Mouse (Mus musculus): Measurements from ENCODE around the gene Gca.

The Gca gene

DNA sequence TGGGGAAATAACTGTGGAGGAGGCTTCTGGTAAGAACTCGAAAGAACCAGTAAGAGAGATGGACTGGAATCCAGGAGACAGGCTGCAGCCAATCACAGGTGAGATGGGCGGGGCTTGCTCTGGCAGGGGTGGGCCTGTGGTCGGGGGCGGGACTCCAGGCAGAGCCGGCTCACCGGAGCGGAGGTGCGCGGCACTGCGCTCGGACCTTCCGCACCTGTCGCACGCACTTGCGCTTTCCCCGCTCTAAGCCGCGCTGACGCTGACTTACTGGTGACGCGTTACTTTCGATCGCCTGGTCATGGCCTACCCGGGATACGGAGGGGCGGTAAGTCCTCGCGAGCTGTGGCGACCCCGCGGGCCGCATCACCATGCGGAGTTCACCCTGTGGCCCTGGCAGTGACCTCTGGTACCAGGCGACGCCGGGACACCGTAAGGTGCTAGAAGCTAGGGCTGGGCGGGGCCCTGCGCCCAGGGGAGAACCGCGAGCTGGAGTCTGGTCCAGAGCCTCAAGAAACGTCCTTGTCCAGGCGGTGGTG lies at the start of gene Gca:
Gene Gca (plus strand): TSS at position 151 of the 536 bp plus-strand sequence.
- DNase-seq (ENCODE audit: low spot score) = peak; percentile 85

DNA sequence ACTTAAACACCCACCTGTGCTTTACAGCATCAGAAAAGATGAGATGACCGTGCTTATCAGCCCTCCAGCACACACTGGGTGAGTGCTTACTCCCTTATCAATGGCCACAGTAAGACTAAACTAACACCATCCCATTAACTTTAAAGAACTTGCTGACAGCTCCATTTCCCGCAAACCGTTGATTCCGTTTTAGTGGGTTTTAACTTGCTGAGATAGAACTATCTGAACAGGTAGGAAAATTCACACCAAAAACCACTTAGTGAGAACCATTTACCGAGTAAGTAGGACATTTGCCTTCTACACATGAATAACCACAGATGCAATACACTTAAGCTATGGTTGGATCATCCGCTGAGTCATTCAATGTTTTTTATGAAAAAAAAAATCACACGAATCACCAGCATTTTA lies 45.1 kb upstream of the Gca start:
- DNase-seq (ENCODE audit: low spot score) = no peak

DNA sequence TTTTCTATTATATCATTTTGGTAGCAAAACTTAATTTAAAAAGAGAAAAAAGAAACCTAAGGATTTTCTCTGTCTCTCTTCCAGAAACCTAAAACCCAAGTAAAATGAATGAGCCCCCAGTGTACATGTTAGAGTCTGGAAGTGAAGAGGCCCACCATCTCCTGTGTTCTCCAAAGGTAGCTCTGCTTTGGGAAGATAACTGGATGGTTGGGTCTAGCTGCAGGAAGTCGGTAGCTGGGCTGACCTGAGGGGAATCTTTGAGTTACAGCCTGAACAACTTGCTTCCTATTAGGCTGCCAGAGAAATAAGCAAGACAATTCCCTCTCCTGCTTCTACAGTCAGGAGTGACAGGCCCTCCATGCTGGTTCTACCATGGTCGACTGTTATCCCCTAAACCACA lies 44.4 kb upstream of the Gca start:
- DNase-seq (ENCODE audit: low spot score) = no peak

DNA sequence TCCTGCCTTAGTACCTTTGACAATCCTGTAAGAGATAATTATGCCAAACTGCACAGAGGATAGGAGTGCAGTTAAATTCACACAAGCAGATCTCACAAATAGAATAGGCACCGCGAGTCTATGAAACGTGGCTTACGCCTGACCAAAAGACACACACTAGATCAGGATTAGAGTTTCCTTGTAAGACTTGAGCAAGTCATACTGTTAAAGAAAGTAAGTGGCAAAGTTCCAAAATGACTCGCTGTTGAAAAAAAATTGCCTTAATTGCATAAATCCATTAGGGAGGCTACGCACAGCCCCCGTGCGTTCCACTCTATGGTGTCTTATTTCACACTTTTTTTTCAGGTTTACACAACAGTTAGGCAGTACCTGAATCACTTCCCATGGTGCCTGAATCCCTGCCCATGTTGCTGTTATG lies 41.1 kb upstream of the Gca start:
- DNase-seq (ENCODE audit: low spot score) = no peak

DNA sequence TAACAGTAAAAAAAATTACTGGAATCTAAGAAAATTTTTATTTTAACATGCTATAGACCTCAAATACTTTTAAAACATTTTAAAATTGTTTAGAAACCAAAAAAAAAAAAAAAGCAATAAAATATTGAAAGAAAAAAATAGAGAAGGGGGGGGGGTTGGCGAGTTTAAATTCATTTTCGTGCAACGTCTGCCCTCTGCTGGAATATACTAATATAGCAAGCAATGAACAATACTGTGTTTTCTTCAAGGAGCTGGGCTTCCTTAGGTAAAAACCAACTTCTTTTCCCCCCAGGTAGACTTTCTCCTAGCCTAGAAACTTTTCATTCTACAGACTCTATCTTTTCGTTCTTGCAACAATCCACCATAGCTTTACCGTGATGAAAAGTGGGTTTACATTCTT lies 36.4 kb upstream of the Gca start:
- peak; percentile 21 for DNase-seq (ENCODE audit: low spot score)

DNA sequence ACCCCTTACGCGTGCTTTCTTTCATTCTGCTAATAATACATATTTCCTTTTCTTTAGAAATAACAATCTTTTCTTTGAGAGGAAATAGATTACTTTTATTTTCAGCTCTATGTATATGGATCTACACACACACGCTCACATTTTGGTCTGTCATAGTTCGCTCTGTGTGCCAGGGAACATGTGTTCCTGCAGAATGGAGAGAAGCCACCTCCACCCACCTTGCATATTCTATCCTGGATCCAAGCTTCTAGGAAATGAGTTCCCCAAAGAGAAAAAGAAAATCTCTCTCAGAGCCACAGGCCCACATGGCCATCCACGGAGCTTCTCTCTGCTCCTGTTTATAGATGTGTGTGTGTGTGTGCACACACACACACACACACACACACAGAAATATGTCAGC lies 35.7 kb upstream of the Gca start:
- no peak for DNase-seq (ENCODE audit: low spot score)

DNA sequence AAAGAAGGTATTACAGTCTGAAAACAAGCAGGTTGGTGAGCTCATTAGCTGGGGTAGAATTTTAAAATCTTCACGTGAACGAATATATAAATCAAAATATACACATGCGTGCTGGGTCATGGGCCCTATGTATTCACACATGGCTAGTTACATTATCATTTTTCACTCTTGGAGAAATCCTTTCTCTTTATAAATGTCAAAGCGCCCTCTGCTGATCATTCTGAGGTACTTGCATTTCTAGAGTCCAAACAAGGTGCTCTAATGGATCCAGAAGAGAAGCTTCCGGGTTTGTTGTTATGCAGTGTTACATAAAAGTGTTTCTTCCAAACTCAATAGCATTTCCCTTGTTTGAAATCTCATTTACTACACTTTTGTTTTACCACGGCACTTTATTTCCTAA lies 33.6 kb upstream of the Gca start:
- DNase-seq (ENCODE audit: low spot score) = peak; percentile 28

DNA sequence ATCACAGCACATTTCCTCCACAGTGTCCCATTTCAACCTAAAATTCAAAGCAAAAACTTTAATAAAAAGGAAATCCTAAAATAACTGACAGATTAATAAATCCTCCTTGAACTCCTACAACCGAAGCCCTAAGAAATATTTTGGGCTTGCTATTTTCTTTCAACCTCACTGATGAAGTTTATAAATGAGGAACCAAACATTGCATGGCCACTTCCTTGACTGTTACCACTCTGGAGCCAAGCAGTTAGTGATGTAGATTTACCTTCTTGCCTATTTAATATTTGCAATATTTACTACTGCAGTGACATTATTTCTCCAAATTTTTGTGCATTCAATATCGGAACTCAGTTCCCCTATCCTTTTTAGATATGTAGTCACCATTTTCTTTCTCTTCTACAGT lies 24.2 kb upstream of the Gca start:
- DNase-seq (ENCODE audit: low spot score) = no peak

DNA sequence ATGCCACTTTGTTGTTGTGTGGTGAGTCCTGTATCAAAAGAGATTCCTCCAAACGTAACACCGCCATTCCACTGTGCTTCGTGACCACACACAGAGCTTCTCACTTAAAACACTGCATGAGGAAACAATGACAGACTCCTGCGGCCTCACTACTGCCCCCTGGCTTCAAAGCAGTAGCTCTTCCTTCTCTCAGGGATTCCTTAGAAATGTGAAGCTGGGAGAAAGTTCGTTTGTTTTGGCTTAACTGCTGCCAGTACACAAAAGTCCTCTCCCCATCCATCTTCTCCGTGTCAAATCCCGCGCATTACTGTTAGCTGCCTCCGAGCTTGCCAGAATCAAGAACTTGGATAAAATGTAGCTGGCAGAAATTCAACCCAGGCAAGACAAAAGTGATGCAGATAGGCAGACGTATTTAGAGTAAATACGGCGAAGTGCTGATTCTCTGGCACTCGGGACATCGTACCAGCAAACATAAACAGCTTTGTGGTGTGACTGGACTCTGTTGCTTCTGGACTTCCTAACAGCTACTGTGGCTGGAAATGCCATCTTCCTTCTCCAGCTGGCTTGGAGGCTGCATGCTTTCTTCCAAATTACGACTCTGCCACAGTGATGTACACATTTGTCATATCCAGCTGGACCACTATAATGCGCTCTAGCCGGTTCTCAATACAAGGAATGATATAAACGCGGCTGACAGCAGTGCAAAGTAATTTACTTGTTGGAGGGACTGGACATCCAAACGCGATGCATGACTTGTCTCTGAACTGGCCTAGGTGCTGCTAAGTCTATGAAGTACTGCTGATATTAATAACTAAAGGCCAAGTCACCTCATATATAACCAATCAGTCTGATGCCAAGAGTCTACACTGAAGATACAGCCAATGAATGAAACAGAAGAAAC lies 20.4 kb upstream of the Gca start:
- DNase-seq (ENCODE audit: low spot score) = peak; percentile 62

DNA sequence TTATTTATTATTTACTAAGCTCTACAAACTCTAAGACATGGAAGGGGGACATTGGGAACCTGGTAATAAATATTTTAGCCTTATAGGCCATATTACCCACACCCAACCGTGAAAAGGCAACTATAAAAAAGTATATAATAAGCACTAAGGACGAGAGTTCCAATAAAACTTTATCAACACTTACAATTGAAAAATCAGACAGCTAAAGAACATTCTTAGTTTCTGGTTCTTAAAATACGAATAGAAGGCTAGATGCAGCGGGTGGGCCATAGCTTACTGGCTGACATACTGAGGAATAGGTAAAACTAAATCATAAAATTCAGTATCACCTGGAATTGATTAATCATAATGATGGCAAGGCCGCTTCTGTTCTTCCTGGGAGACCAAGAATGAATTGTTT lies 19.2 kb upstream of the Gca start:
- no peak for DNase-seq (ENCODE audit: low spot score)

DNA sequence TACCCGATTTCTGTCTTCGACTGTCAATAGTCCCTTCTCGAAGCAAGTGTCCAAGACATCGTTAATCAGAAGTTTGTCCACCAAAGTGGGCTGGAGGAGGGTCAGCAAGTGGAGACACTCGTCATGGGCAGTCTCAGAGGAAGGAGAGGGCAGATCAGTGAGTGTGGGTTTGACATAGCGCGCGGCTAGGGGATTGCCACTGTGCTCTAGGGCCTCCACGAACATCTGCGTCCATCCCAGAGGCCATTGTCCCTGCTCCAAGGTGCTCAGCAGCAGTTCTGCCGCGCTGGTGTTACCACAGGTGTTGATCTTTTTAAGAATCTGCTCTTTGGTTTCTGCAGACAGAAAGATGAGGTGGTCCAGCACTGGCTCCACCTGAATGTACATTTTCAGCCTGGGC lies 18.6 kb upstream of the Gca start:
- DNase-seq (ENCODE audit: low spot score) = no peak

DNA sequence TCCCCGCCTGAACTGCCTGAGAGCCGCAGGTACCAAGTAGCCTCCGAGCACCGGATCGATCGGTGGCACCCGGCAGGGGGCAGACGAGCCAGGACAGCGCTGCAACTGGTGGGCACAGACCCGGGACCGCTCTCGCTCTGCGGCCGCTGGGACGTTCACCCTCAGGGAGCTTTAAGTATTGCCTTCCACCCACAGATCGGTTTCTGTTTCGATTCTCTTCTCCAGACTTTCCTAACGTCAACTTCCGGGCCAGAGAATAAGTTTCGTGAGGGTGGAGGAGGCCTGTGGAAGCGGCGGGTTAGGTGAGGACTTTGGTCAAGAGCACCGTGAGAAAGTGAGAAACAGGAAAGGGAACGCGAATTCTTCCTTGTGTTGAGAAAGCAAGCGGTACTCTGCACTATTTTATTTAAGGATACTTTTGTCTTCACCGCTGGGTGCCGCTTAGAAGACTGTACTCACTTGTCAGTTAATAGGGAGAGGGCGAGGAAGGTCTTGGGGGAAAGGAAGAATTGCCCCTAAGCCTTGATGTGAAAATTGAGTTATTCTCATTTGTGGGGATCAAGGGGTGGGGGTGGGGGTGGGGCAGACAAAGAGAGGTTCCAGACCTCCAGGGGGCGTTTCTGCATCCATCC lies 18.0 kb upstream of the Gca start, which contains the start of gene Ifih1:
Gene Ifih1 (minus strand): TSS at position 242 of the 632 bp plus-strand sequence.
- peak; percentile 83 for DNase-seq (ENCODE audit: low spot score)

DNA sequence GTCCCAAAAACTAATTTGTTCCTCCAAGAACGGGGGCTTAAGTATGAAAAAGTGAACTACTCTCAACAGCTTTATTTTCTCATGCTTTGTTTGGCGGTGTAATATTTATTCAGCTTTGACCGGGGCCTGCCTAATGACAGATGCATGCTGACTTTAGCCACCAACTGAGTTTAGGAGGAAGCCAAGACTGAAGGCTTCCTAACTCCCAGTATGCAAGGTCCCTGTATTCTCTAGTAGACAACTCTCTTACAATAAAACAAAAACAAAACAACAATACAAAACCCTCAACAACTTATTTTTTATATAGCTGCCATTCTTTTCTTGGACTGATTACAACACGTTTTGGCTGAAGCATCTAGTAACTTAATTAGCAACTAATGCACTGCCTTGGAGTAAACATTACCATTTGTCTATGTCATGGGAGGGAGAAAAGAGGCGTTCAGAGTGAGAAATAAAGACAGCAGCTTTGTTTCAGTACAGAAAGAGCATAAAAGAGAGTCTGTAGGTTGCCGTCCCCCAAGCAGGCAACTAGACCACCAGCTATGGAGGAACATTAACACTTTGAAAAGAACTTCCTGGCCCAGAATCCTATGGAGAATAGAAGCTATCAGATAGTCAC lies 17.3 kb upstream of the Gca start:
- no peak for DNase-seq (ENCODE audit: low spot score)

DNA sequence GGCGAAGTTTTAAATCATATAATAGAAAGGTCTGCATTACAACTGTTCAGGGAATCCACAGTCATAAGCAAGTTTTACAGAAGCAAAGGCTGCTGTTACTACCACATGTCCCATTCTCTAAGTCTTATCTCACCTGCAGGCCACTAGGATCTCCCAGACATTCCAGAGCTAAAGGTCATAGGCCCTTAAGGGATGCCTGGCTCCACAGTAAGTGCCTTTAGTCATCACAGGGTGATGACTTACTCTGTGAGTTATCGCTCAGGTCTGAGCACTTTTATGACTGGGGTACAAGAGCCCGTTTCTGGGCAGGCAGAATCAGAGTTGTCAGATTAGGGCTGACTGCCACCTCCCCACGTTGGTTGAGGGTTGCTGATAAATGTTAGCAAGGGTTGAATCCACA lies 12.2 kb upstream of the Gca start:
- no peak for DNase-seq (ENCODE audit: low spot score)

DNA sequence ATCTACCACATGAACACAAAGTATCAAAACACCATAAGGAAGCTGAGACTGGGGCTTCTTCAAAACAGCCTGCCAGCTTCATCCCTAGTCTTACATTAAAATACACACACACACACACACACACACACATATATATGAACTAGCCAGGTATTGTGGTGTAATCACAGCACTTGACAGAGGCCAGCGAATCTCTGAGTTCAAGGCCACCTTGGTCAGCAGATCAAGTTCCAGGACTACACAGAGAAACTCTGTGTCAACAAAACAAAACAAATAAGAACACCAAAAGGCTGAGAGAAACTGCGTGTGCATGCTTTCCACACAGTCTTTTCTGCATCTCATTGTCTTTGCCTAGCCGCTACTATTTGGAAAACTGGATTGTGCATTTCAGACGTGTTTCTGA lies 11.6 kb upstream of the Gca start:
- no peak for DNase-seq (ENCODE audit: low spot score)

DNA sequence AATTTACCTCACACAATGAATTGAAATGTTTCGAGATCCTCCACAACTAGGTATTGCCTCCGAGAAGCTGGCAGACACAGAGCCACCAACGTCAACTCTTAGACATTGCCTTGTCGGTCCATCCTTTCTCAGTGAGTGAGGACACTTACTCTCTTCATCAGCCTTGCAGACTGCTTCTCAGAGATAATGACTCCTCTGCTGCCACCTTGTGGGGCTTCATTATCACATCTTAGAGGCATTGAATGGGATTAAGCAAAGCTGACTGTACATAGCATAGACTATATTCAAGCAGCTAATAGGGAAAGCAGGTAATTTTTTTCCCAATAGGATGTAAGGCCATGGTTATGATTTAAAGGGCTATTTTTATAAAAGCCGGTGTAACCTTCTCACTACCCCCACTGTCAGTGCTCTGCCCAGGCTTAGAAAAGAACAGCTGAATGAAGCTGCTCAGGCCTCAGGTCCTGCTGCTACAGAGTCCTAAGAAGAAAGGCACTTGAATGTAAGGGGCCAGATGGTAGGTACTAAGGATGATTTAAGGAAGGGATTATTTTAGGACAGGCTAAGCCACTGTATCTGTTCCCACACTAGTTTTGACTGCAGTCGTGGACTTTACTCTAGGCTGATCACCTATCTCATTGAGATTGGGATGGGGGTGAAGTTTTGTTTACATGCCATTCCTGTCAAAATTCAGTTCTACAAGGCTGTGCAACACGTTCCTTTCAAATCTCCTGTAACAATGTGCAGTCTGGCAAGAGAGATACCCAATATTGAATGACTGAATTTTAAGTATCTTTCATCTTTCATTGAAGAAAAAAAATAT lies 9.4 kb upstream of the Gca start:
- peak; percentile 63 for DNase-seq (ENCODE audit: low spot score)

DNA sequence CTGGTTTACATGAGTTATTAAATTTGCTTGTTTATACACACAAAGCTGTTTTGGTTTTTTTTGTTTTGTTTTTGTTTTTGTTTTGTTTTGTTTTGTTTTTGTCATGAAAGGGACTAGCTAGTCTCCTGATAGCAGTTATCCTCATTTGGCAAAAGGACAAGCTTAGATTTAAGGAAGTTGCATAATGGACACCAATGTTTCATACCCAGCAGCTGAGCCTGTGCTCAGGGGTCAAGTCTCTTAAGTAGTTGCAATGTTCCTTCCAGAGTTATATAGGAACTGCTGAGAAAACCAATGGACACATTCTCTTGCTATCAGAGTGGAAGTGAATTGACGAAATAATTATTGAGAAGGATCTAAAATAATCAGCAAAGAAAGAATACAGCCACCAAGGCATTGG lies 8.0 kb upstream of the Gca start:
- no peak for DNase-seq (ENCODE audit: low spot score)

DNA sequence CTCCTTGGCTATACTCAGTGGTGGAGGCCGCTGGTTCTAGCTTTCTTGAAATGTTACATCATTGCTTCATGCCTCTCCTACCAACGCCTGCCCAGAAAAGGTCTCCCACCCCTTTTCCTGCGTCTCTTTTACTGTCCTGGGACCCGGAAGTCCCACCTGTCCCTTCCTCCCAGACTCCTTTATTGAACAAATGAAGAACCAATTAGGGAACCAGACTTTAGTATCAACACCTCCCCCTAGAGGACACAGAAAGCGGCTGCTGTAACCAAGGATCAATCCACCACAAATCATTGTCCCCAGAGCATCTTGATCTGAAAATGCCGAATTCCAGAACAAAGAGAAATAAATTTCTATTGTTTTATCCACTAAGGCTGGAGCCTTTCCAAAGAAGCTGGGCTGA lies 3.5 kb upstream of the Gca start:
- DNase-seq (ENCODE audit: low spot score) = no peak

DNA sequence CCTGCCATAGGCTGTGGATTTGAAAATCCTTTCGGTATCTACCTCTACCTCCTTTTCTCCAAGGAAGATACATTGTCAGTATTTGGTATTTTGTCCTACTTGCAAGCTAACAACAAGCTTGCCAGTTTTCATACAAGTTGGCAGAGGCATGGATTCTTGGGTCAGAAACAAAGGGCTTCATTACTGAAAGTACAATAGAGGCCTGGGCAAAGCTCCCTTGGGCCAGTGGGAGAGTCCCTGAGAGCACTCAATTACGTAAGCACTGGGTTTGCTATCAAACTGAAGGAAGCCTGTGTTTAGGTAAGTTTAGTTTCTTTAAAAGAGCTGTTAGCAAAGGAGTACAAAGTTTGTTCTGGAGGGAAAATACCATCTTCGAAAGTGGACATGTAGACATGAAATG lies 1.5 kb upstream of the Gca start:
- no peak for DNase-seq (ENCODE audit: low spot score)

DNA sequence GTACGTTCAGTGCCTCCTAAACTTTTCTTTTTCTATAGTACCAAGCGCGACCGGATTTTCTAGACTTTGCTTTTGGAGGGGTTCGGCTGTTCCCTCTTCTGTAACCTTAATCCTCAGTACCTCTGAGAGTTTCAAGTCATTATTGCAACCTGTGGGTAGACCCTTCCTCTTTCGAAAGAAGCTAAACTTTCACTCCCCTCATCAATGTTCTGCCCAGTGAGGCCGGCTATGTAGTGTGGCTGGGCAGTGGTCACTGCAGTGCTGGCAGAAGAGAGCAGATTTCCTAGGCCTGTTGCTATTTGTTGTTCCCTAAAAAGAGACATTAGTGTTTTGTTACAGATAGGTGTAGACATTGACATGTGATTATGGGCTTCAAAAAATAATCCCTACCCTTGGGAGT lies 754 bp downstream of the Gca start:
- no peak for DNase-seq (ENCODE audit: low spot score)

DNA sequence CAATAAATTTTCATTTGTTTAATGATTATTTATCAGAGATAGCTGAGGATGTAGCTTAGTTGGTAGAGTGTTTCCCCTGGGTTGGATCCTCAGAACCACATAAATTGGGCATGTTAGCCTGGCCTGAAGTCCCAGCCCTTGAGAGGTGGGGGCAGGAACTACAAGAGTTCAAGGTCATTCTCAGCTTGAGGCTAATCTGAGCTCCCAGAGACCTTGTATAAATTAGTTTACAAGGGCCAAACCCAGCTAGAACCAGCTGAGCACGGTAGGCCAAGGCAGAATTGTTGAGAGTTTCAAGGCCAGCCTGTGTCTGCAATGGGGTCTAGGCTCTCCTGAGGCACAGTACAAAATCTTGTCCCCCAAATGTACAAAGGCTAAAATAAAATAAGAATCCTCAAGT lies 1.5 kb downstream of the Gca start:
- no peak for DNase-seq (ENCODE audit: low spot score)

DNA sequence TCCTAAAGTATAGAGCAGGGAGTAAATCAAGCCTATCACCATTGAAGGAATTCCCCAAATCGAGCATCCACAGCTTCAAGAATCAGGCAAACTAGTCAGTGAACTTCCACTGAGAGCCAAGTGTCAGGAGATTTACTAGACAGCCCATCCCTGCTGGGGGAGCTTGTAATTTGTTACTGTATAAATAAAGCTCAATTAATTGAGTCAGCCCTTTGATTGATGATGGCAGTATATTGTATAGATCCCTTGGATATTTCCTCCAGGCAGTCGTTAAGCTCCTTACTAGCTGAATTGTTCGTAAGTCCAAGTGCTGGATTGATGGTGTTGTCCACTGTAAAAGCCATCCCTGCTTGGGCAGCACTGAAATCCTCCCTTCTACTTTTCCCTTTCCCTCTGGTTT lies 5.8 kb downstream of the Gca start:
- no peak for DNase-seq (ENCODE audit: low spot score)
